Mouse (Mus musculus): ENCODE measurements around the gene Celsr3.

DNA sequence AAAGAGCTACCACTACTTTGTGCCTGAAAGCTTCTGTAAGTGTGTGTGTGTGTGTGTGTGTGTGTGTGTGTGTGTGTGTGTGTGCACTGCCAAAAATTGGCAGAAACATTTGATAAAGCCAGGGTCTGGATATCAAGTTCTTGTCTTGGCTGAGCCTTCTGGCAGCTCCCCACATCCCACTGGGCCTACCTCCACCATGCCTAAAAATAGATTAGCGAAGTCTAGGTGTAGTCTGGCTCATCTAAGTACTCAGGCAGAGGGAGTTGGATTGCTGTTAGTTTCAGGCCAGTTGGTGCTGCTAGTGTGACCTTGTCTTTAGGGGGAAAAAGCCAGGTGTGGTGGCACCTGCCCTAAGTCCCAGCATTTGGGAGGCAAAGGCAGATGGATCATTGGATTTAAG is 19.3 kb upstream of the Celsr3 start:
- TF ChIP-seq CTCF (IDR thresholded peaks at IDR 0.05) (no peak), EP300 (IDR thresholded peaks at IDR 0.05) (no peak)

Measured in lung, postnatal 0 days (tissue).